Mouse (Mus musculus) embryonic facial prominence, embryonic 13.5 days (tissue): Measurements from ENCODE around the gene Pla2g3. TPM values are rescaled to one million over a fixed set of nuclear protein-coding genes. Genes with fewer than 3 reads are reported as not detected.

ENCODE experiments used
- ATAC-seq: fragments of 200-750 bp; cut with Nextera tagmentation; 2 replicates; pipeline ENCODE4 v1.8.0; 2017; ENCODE audit warnings: low read depth; ENCODE audit not compliant: insufficient number of reproducible peaks, insufficient read depth, low FRiP score, low TSS enrichment
- H3K27ac ChIP-seq: fragments of 300-500 bp; sonication (generic); 2 replicates; pipeline ENCODE4 v1.5.1; 2015; ENCODE audit warnings: moderate library complexity, mild to moderate bottlenecking, inconsistent platforms
- H3K27me3 ChIP-seq: fragments of 300-500 bp; sonication (generic); 2 replicates; pipeline ENCODE4 v1.6.1; 2015; ENCODE audit warnings: mild to moderate bottlenecking, inconsistent platforms
- H3K36me3 ChIP-seq: fragments of 300-500 bp; sonication (generic); 2 replicates; pipeline ENCODE4 v1.6.1; 2015; ENCODE audit warnings: mild to moderate bottlenecking, inconsistent platforms
- H3K4me1 ChIP-seq: fragments of 300-500 bp; sonication (generic); 2 replicates; pipeline ENCODE4 v1.6.1; 2015; ENCODE audit warnings: inconsistent platforms
- H3K4me2 ChIP-seq: fragments of 300-500 bp; sonication (generic); 2 replicates; pipeline ENCODE4 v1.6.1; 2015; ENCODE audit warnings: moderate library complexity, mild to moderate bottlenecking, inconsistent platforms
- H3K4me3 ChIP-seq: fragments of 300-500 bp; sonication (generic); 2 replicates; pipeline ENCODE4 v1.5.1; 2015; ENCODE audit warnings: mild to moderate bottlenecking, inconsistent platforms
- H3K9ac ChIP-seq: fragments of 300-500 bp; sonication (generic); 2 replicates; pipeline ENCODE4 v1.6.1; 2015; ENCODE audit warnings: mild to moderate bottlenecking, inconsistent platforms
- H3K9me3 ChIP-seq: fragments of 300-500 bp; sonication (generic); 2 replicates; pipeline ENCODE4 v1.6.1; 2016; ENCODE audit warnings: inconsistent platforms
- WGBS: fragments of 180-500 bp; shearing (Covaris S2); methylation state at CpG from one replicate; pipeline ENCODE4 v1.1.7; 2015; ENCODE audit warnings: mixed read lengths; 5-methylcytosine and 5-hydroxymethylcytosine counted together
- polyA plus RNA-seq: library from polyadenylated mRNA; unstranded; fragments of >200 nt; fragmentation: Nextera tagmentation; extraction: Ambion mirVana; gene quantifications from 2 replicates; pipeline ENCODE4 v1.2.1, GENCODE M21; 2015

Gene Pla2g3
- polyA plus RNA-seq, 1 experiment from 2014 or later: 0.60 TPM

DNA sequence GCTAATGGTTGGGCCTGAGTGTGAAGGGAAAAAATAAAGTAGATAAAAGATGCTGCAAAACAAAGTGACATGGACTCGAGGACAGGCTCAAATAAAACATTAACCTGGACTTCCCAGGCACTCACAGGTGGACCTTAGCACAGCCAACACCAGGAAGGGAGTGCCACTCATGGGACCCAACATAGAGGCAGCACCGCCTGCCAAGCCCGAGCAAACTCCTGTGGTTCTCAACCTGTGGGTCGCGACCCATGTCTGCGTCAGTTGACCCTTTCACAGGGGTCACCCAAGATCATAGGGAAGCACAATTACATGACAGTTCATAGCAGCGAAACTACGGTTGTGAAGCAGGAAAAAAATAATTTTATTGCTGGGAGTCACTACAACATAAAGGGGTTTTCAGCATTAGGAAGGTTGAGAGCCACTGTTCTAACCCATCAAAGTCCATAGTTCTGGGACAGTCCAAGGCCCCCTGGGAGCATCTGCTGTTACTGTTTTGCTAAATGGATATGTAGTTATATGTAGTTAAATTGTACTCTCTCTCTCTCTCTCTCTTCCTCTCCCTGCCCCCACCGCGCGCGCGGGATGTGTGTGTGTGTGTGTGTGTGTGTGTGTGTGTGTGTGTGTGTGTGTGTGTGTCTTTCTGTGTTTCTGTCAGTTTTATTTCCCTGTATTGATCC is 29.5 kb upstream of the Pla2g3 start:
- Histone ChIP-seq H3K27me3 (no peaks in the 10 kb centered on the region), H3K4me2 (no peak overlapping the region), H3K4me3 (no peak overlapping the region), H3K4me1 (peaks cover 9% of the 10 kb centered on the region), H3K9ac (no peak overlapping the region), H3K9me3 (no peaks in the 10 kb centered on the region), H3K36me3 (peaks cover 13% of the 10 kb centered on the region), H3K27ac (no peak overlapping the region)
- WGBS: 84% methylated on average over 11 of the region's 13 CpGs
- ATAC-seq: no peak

DNA sequence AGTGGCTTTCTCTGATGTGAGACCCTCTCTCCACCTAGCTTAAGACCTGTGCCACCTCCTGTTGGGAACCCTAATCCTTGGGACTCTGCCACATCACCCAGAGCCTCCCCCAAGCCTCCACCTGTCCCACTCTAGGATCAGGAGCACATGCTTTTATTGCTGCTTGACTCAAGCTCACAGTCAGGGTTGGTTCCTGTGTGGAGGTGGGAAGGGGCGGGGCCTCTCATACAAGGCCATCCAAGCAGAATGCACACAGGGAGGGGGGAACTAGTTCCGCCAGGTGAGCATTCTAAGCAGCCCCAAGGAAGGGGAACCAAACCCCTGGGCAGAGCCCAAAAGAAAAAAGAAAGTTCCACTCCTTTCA is 29.0 kb upstream of the Pla2g3 start:
- peaks cover 9% of the 10 kb centered on the region; the same call in 1 of the 2 replicates for H3K4me1 ChIP-seq
- no peaks in the 10 kb centered on the region for H3K27me3 ChIP-seq
- no peak overlapping the region for H3K9ac ChIP-seq
- no peak for ATAC-seq
- WGBS: 68% methylated on average over 2 of the region's 2 CpGs
- no peak overlapping the region for H3K27ac ChIP-seq
- no peak overlapping the region for H3K4me2 ChIP-seq
- no peak overlapping the region for H3K4me3 ChIP-seq
- H3K36me3 ChIP-seq: peaks cover 13% of the 10 kb centered on the region
- no peaks in the 10 kb centered on the region for H3K9me3 ChIP-seq

DNA sequence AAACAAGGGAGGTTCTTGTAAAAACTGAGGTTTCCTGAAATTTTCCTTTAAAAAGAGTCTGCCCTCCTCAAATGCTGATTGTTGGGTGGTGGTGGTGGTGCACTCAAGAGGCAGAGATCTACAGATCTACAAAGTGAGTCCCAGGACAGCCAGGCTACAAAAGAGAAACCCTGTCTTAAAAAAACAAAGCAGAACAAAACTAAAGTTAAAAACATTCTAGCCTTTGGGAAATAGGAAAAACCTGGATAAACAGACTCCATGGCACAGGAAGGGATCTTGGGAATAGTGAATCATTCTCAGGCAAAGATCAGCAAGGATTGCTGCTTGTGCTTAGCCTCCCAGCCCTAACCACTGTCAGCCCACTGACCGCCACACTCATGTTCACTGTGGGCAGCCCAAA is 25.2 kb upstream of the Pla2g3 start:
- Histone ChIP-seq H3K4me1 (peaks cover 9% of the 10 kb centered on the region; the same call in 1 of the 2 replicates), H3K9me3 (no peaks in the 10 kb centered on the region), H3K36me3 (no peaks in the 10 kb centered on the region), H3K4me3 (no peak overlapping the region), H3K27me3 (no peaks in the 10 kb centered on the region), H3K4me2 (no peak overlapping the region), H3K27ac (peak overlapping the region; percentile 22; the same call in 1 of the 2 replicates), H3K9ac (no peak overlapping the region)
- 78% methylated on average over 1 of the region's 1 CpGs for WGBS
- no peak for ATAC-seq

- no peak for ATAC-seq
- 24% methylated on average over 11 of the region's 11 CpGs for WGBS
- H3K9ac ChIP-seq: no peak overlapping the region
Measured at GRCm38 (mm10) chr11:3471448-3471850, 16.6 kb upstream of the Pla2g3 start.

GRCm38 (mm10) chr11:3472484-3472883 is 15.6 kb upstream of the Pla2g3 start:
- no peak overlapping the region for H3K4me2 ChIP-seq
- H3K4me1 ChIP-seq: no peaks in the 10 kb centered on the region
- no peaks in the 10 kb centered on the region for H3K9me3 ChIP-seq
- no peaks in the 10 kb centered on the region for H3K27me3 ChIP-seq
- H3K27ac ChIP-seq: no peak overlapping the region
- no peak overlapping the region for H3K4me3 ChIP-seq
- no peaks in the 10 kb centered on the region for H3K36me3 ChIP-seq
- ATAC-seq: no peak
- no peak overlapping the region for H3K9ac ChIP-seq
- WGBS: 36% methylated on average over 1 of the region's 1 CpGs

More at GRCm38 (mm10) chr11:3471448-3471850, 16.6 kb upstream of the Pla2g3 start:
- Histone ChIP-seq H3K27me3 (no peaks in the 10 kb centered on the region), H3K4me3 (no peak overlapping the region), H3K4me1 (no peaks in the 10 kb centered on the region), H3K9me3 (no peaks in the 10 kb centered on the region), H3K36me3 (no peaks in the 10 kb centered on the region), H3K4me2 (no peak overlapping the region), H3K27ac (no peak overlapping the region)

DNA sequence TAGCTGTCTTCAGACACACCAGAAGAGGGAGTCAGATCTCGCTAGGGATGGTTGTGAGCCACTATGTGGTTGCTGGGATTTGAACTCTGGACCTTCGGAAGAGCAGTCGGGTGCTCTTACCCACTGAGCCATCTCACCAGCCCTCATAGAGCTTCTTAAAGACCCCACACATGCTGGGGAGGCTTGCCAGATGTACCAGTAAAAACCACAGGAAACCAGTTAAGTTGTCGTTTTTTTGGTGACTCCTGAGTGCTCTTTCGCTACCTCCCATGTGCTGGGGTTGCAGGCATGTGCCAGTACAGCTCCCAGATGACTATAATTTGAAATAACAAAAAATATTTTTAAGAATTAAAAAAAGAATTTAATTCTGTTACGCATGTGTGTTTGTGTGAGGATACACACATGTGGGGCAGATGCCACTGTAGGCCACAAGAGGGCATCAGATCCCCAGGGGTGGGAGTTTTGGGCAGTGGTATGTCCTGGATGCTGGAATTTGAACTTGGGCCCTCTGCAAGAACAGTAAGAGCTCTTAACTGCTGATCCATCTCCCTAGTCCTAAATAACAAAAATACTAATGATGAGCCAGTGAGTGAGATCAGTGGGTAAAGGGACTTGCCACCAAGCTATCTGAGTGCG is 13.5 kb upstream of the Pla2g3 start:
- Histone ChIP-seq H3K27ac (no peak overlapping the region), H3K4me3 (no peak overlapping the region), H3K36me3 (no peaks in the 10 kb centered on the region), H3K27me3 (no peaks in the 10 kb centered on the region), H3K9me3 (no peaks in the 10 kb centered on the region), H3K4me2 (no peak overlapping the region), H3K9ac (no peak overlapping the region), H3K4me1 (no peaks in the 10 kb centered on the region)
- WGBS: 83% methylated on average over 7 of the region's 7 CpGs
- ATAC-seq: no peak

- ATAC-seq: no peak
- no peaks in the 10 kb centered on the region for H3K4me1 ChIP-seq
- H3K4me3 ChIP-seq: no peak overlapping the region
- H3K9ac ChIP-seq: no peak overlapping the region
- H3K36me3 ChIP-seq: no peaks in the 10 kb centered on the region
- no peaks in the 10 kb centered on the region for H3K9me3 ChIP-seq
- H3K27me3 ChIP-seq: no peaks in the 10 kb centered on the region
- no peak overlapping the region for H3K27ac ChIP-seq
- H3K4me2 ChIP-seq: no peak overlapping the region
Measured at GRCm38 (mm10) chr11:3475489-3475888, 12.6 kb upstream of the Pla2g3 start.

- no peak for ATAC-seq
- Histone ChIP-seq H3K27me3 (0 out of 2 replicates have a peak, but pooled peaks cover 2% of the 10 kb centered on the region), H3K36me3 (no peaks in the 10 kb centered on the region), H3K4me3 (no peak overlapping the region), H3K9ac (no peak overlapping the region), H3K4me1 (peaks cover 19% of the 10 kb centered on the region), H3K4me2 (no peak overlapping the region), H3K27ac (no peak overlapping the region), H3K9me3 (no peaks in the 10 kb centered on the region)
- 61% methylated on average over 11 of the region's 11 CpGs for WGBS
Measured at GRCm38 (mm10) chr11:3483980-3484642, 4.0 kb upstream of the Pla2g3 start.

- Histone ChIP-seq H3K36me3 (no peaks in the 10 kb centered on the region), H3K9me3 (no peaks in the 10 kb centered on the region), H3K4me3 (no peak overlapping the region), H3K27ac (no peak overlapping the region), H3K27me3 (0 out of 2 replicates have a peak, but pooled peaks cover 2% of the 10 kb centered on the region), H3K4me2 (no peak overlapping the region), H3K4me1 (peaks cover 19% of the 10 kb centered on the region), H3K9ac (no peak overlapping the region)
- no peak for ATAC-seq
- WGBS: 63% methylated on average over 7 of the region's 7 CpGs
Measured at GRCm38 (mm10) chr11:3486349-3486748, 1.7 kb upstream of the Pla2g3 start.

DNA sequence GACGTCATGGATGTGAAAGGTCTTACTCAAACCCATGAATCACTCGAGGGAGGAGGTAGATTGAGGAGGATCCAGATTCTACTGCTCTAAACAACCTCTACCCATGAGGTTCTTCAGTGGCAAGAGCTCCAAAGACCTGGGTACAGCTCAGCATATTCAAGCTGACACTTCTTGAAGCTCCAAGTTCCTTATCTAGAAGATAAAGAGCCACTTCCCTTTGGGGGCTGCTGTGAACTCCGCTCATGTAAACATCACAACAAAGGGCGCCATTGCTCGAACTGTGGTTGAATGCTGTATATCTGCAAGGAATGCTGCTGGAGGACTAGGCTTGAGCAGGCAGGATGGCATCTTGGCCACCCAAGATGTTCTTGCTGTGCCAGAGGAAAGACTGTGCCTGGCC is 952 bp downstream of the Pla2g3 start:
- H3K4me3 ChIP-seq: no peak overlapping the region
- ATAC-seq: no peak
- 84% methylated on average over 5 of the region's 5 CpGs for WGBS
- no peaks in the 10 kb centered on the region for H3K36me3 ChIP-seq
- H3K27me3 ChIP-seq: 0 out of 2 replicates have a peak, but pooled peaks cover 2% of the 10 kb centered on the region
- H3K4me2 ChIP-seq: no peak overlapping the region
- H3K27ac ChIP-seq: no peak overlapping the region
- no peak overlapping the region for H3K9ac ChIP-seq
- no peaks in the 10 kb centered on the region for H3K9me3 ChIP-seq
- H3K4me1 ChIP-seq: peaks cover 9% of the 10 kb centered on the region; the same call in 1 of the 2 replicates

GRCm38 (mm10) chr11:3492748-3493147 is 4.7 kb downstream of the Pla2g3 start:
- no peak overlapping the region for H3K27ac ChIP-seq
- no peaks in the 10 kb centered on the region for H3K27me3 ChIP-seq
- no peak overlapping the region for H3K4me2 ChIP-seq
- no peak overlapping the region for H3K4me3 ChIP-seq
- no peaks in the 10 kb centered on the region for H3K36me3 ChIP-seq
- H3K9ac ChIP-seq: no peak overlapping the region
- 74% methylated on average over 4 of the region's 4 CpGs for WGBS
- no peak for ATAC-seq
- no peaks in the 10 kb centered on the region for H3K9me3 ChIP-seq
- peaks cover 8% of the 10 kb centered on the region; the same call in 1 of the 2 replicates for H3K4me1 ChIP-seq

GRCm38 (mm10) chr11:3494857-3495256 is 6.8 kb downstream of the Pla2g3 start:
- H3K27ac ChIP-seq: no peak overlapping the region
- no peak for ATAC-seq
- H3K9ac ChIP-seq: peak overlapping the region; percentile 27; the same call in 1 of the 2 replicates
- no peak overlapping the region for H3K4me3 ChIP-seq
- WGBS: 79% methylated on average over 17 of the region's 17 CpGs
- H3K27me3 ChIP-seq: no peaks in the 10 kb centered on the region
- no peaks in the 10 kb centered on the region for H3K9me3 ChIP-seq
- peaks cover 3% of the 10 kb centered on the region; the same call in 1 of the 2 replicates for H3K4me1 ChIP-seq
- H3K4me2 ChIP-seq: no peak overlapping the region
- no peaks in the 10 kb centered on the region for H3K36me3 ChIP-seq
